Mouse (Mus musculus): Measurements from ENCODE around the gene 3110040M04Rik.
"Not testable (repeated sequence)": the region's sequence is repeated elsewhere in the genome, so short reads cannot be mapped to it uniquely, and the experiment has no call there.

The 3110040M04Rik gene

DNA sequence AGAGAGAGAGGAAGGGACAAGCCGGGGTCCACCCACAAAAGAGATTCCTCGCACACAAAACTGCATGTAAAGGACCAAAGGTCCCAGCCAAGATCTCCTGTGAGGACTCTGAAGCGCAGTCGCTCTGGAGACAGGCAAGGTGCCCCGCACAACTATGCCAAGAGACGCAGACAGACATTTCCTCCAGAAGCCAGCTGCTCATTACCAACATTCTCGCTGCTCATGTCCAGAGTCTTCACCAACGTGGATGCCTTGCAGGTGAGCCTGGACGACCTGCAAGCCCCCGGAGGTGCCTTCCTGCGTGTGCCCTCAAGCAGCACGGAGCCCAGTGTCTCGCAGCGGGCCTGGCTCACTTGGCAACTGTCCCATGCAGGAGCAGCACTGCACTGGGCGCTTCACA lies 11.2 kb upstream of the 3110040M04Rik start:
- peak; percentile 85 for DNase-seq

DNA sequence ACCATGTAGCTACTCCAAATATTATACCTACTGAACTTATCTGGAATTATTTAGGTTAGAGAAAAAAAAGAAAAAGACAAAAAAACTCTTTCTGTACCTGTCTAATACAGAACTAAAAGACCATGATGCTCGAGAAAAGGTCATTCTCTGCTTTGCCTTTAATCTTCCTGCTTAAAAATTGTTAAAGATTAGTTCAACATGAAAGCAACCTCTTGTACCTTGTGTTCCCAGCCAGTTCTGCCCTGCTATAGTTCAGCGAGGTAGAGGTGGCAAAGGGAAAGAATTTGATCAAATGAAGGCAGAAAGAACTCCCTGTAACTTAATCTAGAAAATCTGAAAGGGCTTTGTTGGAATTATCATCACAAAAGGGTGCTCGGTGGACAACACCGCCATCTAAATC lies 7.9 kb upstream of the 3110040M04Rik start:
- not testable (repeated sequence) for DNase-seq

DNA sequence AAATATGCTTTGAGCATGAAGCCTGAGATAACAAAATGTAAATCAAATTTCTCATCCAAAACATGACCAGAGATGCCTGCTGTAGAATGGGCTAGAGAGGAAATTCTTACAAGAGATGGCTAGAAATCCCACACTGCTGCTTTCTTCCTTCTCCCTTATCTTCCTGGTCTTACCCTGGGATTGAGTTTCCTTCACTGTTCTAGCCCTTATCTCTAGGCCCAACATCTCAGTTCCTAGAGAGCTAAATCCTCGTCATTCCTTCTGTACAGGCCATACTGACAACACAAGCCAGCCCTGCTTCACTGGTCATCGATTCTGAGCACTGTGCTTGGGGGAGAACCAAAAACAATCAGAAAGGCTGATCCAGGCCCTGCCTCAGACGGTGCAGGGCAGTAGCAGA lies 7.2 kb upstream of the 3110040M04Rik start:
- DNase-seq: not testable (repeated sequence)

DNA sequence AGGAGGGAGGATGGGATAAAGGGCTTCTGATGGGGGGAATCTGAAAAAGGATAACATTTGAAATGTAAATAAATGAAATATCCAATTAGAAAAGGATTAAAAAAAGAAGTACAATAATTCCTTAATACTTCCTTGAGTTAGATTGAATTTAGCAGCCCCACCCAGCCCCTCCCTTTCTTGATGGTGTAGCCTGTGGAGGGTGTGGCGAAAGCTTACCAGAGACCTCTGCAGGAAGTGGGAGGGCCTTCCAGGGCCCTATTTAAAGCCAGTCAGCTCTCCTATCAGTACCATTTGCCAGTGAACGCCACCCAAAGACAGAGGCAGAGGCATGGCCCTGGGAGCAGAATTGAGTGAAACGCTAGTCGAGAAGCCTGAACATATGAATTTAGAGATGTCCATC lies 5.8 kb upstream of the 3110040M04Rik start, which contains the start of gene Gm47995:
Gene Gm47995, plus strand, starts transcription at position 329 of the 400 bp plus-strand sequence.
- not testable (repeated sequence) for DNase-seq

DNA sequence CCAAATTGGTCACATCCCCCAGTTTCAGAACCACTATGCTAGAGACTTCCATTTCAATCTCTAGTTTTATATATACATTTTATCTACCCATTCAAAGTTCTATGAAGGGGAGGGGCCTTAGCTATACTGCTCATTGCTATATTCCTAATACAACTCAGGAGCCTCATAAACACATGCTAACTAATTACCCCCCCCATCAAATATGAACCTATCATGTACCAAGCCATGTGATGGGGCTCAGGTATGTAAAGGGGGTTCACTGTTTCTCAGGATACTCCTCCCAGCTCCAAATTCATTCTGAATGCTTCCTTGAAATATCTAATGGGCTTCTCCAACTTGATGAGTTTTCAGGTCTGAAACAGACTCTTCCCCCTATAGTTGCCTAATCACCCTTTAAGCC lies 3.3 kb upstream of the 3110040M04Rik start:
- not testable (repeated sequence) for DNase-seq

DNA sequence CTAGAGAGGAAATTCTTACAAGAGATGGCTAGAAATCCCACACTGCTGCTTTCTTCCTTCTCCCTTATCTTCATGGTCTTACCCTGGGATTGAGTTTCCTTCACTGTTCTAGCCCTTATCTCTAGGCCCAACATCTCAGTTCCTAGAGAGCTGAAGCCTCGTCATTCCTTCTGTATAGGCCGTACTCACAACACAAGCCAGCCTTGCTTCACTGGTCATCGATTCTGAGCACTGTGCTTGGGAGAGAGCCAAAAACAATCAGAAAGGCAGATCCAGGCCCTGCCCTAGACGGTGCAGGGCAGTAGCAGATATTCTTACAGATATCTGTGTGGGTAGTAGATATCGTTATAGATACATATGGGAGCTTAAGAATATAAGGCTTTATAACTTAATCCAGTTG lies 1.1 kb upstream of the 3110040M04Rik start:
- DNase-seq: not testable (repeated sequence)

DNA sequence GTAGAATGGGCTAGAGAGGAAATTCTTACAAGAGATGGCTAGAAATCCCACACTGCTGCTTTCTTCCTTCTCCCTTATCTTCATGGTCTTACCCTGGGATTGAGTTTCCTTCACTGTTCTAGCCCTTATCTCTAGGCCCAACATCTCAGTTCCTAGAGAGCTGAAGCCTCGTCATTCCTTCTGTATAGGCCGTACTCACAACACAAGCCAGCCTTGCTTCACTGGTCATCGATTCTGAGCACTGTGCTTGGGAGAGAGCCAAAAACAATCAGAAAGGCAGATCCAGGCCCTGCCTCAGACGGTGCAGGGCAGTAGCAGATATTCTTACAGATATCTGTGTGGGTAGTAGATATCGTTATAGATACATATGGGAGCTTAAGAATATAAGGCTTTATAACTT lies 4.6 kb downstream of the 3110040M04Rik start:
- peak; percentile 17 for DNase-seq

DNA sequence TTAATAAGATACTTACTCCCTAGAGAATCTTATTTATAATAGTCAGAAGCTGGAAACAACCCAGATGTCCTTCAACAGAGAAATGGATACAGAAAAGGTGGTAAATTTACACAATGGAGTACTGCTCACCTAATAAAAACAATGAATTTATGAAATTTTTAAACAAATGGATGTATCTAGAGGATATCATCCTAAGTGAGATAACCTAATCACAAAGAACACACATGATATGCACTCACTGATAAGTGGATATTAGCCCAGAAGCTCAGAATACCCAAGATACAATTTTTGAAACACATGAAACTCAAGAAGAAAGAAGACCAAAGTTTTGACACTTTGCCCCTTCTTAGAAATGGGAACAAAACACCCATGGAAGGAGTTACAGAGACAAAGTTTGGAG lies 5.0 kb downstream of the 3110040M04Rik start:
- not testable (repeated sequence) for DNase-seq

DNA sequence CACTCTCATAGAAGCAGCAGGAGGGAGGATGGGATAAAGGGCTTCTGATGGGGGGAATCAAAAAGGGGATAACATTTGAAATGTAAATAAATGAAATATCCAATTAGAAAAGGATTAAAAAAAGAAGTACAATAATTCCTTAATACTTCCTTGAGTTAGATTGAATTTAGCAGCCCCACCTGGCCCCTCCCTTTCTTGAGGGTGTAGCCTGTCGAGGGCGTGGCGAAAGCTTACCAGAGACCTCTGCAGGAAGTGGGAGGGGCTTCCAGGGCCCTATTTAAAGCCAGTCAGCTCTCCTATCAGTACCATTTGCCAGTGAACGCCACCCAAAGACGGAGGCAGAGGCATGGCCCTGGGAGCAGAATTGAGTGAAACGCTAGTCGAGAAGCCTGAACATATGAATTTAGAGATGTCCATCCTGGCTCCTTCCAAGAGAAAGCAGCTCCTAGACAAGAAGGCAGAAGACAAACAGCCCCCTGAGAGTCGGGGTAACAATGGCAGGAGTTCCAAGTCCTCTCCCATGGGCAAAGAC lies 6.0 kb downstream of the 3110040M04Rik start, which contains the start of gene Gm47996:
Gene Gm47996, plus strand, starts transcription at position 308 of the 532 bp plus-strand sequence.
- DNase-seq: peak; percentile 90

DNA sequence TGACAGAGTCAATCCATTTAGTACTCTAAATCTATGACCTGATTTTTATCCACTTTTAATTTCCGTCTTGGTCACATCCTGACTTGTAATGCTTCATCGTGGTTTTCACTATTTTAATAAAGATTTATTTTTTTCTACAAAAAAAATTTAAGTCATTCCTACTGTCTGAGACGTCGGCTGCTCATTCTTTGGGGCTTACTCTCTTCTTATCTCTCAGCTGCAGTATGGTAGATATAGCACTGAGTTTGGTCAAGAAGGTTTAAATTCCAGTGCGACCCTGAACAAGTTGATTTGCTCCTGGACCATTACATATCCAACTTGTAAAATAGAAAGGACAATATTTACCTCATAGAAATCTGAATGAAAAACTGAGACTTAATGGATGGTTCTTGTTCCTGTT lies 7.7 kb downstream of the 3110040M04Rik start:
- not testable (repeated sequence) for DNase-seq

DNA sequence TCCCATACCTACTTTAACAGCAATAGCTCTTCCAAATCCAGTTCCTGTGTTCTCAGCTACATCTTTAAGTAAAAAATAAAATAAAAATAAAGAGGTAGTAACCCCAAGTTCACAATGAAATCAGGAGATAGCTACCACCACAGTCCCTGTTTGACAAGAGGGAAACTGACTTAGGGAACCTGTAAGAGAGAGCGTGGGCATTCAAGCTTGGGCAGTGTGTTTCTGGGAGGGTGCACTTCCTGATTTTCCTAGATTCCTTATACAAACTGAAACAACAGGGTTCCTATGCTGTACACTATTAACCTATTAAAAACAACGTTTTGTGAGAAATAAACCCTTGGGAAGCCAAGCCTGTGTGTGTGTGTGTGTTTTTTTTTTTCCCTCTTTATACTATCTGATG lies 10.9 kb downstream of the 3110040M04Rik start:
- DNase-seq: peak; percentile 43

DNA sequence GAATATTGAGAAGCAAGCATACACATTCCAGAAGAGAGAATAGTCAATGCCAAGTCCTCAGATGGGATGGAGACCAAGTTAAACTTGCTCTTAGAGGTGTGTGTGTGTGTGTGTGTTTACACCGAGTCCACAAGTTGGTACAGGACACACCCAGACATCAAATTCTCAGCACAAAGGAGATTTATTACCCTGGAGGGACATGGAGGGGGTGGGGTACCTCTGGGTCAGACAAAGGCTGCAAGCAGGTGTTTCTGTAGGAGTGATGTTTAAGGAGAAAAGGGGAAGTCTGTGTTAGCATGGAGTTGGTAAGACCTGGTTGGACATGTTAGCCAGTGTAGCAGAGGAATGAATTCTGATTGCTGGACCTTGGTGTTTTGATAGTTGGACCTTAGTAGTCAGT lies 12.1 kb downstream of the 3110040M04Rik start:
- DNase-seq: peak; percentile 58

DNA sequence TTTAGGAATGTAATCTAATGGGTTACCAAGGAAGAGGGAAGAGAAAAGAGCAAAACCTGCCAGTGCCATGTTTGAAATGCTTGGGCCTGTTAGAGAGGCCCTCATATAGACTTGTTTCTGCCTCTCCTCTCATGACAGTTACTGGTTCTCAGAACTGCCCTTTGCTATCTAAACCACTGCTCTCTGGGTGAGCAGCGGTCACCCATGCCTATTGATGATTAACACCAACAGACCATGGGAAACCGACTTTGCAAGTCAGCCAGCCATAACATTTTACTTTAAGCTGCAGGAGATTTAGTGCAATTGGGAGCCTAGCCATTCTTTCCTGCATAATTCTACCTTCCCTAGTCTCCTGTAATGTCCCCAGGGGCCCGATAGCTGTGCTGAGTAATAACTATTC lies 12.5 kb downstream of the 3110040M04Rik start:
- DNase-seq: peak; percentile 54

DNA sequence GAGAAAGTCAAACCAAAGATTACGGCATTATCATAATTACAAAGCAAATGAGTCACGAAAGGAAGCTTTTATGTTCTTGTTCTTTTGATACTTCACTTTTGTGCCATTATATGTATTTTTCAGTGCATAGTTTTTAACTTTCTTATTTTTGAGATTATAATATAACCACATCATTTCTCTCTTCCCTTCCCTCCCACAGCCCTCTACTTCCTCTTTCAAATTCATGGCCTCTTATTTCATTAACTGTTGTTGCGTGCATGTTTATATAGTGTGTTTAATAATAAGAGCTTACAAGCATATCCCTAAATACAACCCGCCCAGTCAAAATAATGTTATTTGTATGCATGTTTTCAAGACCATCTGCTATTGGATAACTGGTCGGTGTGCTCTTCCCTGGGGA lies 15.1 kb downstream of the 3110040M04Rik start:
- DNase-seq: no peak

DNA sequence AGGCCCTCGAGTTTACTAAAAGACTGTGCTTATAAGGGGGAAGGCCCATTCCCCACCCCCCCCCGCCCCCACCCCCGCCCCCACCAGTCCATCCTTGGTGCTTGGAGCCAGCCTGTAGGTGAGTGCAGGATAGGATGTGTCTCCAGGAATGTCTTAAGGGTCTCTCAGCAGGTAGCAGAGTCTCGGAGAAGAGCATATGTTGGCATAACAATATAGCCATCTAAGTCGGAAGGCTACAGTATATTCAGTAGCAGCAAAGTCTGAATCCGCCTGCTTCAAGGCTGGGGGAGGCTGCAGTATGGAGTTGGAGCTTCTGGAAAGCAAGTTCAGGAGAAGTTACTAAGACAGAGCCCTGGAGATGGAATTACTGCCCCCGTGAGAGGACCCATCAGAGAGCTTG lies 16.2 kb downstream of the 3110040M04Rik start:
- DNase-seq: peak; percentile 39

DNA sequence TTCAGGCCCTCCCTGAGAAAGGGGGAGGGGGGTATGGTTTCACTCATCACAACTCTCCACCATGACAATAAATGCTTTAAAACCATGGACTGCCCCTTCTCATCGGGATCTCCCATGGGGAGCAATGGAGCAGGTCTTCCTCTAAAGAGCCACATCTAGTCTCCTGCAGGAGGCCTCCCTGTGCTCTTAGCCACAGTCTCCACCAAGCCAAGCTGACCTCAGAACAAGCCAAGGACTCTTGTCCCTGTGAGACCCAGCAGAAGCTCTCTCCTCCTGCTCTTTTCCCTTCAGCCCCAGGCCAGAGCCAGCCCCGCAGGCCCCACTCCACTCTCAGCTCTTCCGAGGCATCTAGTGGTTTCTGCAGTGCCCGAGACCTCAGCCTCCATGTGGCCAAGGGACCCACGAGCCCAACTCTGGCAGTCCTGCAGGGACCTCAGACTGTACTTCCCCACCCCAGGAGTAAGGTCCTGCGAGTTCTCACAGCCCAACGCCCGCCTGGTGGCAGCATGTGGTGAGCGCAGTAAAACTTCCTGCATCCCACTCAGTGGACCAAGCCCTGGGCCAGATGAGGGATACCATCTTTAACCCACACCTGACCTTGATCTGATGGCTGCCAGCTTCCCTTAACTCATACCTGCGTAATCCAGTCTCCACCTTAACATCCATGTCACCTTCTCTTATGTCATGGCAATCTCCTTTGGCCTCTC lies 18.8 kb downstream of the 3110040M04Rik start:
- peak; percentile 79 for DNase-seq

DNA sequence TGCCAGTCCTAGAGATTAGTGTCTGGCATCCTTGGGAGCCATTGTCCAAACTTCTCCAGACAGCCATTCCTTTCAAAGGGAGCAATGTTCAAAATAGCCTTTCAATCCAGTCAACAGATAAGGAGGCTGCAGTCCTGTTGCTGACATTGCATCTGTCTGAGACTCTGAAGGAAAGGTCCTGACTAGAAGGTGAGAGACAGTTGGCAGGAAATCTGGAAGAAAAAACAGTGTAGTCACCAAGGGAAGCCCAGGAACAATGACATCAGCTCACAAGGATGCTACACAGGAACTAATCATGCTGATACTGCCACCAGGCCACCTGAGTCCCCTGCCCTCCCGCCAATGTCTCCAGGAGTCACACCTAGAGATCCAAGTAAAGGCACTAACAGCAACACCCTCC lies 19.5 kb downstream of the 3110040M04Rik start:
- DNase-seq: peak; percentile 39

DNA sequence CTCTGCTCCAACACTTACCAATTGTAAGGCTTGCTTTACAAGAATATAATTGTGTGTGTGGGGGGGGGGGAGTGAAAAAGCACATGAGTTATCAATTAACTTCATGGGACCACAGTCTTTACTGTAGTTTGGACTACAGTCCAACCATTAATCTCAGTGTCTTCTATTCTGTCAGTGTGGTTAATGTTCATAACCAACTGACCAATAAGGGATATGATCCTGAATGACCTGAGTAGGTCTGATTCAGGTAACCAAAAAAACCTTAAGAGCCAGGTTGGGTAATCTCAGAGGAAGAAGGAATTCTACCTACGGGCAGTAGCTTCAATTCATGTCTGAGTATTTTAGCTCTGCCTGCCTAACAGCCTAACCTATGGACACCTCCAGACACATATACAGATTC lies 20.6 kb downstream of the 3110040M04Rik start:
- DNase-seq: no peak

DNA sequence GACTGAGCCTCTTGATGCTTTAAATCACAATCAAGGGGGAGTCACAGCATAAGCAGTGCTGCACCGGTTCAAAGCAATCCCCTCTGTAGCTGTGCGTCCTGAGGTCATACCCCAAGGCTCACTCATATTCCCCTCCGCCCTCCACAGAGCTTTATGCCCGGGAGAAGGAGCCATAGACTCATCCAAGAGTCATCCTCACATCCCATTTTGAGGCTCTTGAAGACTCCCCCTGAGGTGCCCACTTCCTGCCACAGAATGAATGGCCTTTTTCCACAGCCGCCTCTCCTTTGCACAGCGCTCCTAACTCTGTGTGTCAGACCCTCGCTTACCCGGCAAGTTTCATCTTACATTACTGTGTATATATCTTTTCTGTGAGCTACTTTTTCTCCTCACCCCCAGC lies 23.6 kb downstream of the 3110040M04Rik start:
- DNase-seq: peak; percentile 55

DNA sequence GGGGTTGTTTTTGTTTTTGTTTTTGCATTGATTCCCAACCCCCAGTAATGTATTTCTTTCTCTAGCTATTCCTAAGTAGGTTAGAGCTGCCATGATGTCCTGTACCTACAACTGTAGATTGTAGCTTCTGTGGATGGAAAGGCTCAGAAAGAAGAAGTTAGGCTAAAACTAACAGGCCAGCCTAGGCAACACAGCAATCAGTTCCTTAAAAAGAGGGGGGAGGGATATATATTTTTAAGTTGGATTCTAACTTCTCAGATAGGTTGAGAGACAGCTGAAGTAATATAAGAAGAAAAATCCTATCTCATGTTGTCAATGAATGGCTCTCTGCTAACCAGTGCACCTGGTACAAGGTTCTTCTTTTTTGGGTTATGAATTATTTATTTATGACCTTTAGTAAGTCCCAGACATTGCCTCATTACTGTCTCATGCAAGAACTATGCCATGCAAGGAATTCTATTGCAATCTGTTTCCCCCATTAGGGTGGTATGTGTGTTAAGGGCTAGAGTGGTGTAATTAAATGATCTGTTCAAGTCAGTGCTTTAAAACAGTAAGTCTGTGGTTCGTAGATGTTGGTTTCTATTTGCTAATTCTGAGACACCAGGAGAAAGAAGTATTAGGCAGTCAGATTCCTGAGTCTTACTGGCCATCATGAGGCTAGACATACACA lies 24.5 kb downstream of the 3110040M04Rik start:
- peak; percentile 22 for DNase-seq

DNA sequence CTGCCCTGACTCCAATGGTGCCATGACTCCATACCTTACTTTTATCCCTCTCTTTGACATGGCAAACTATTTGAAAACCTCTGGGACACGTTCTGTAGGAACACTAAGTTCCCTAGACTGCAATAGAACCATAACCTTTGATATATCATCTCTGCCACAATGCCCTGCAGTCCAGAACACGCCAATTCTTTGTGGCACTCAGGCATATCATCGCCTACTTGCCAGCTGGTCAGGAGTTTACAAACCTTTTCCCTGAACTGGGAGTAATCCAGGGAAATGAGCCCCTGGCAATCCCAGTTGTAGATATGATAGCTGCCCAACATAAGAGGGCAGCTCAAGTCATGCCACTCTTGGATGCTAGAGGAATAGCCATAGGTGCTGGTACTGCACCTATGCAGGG lies 28.4 kb downstream of the 3110040M04Rik start:
- no peak for DNase-seq

DNA sequence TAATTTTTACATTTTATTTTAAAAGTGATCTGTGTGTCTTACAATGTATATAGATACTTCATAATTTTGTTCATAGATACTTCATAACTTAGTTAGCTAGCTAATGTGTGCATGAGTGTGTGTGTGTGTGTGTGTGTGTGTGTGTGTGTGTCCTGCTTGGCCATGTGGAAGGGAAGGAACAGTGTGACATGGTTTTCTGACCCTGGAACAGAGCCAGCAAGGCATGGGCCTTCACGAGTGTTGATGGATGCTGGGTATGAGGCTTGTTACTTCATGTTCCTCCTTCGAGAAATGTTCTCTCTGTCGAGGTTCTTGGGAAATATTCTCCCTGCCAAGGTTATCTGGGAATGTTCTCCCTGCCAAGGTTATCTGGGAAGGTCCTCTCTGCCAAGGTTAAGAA lies 29.8 kb downstream of the 3110040M04Rik start:
- DNase-seq: no peak

DNA sequence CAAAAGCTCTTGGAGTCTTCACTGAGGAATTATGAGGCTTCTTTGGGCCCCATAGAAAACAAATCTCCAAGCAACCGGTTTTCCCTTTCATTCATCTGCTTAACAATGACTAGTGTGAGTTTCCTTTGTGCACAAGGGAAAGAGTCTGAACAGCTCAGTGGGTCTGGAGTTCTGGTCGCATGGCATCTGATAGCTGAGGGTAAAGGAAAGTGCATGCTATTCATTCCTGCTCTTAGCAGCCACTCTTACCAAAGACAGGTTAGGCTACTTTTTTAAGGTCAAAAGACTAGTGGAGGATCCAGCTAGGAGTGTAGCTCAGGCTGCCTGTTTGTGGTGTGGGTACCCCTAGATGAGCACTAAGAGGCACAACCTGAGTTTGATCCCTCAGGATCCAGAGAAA lies 31.7 kb downstream of the 3110040M04Rik start:
- DNase-seq: no peak
